Mouse (Mus musculus) heart, postnatal 36 days (tissue): ENCODE results near the gene Itk. TPM values are rescaled to one million over a fixed set of nuclear protein-coding genes. Genes with fewer than 3 reads are reported as not detected.
A peak's percentile ranks its signal among the peaks of the same experiment; 100 is the strongest.

Experiments used
- DNase-seq, 2 experiments: peaks; one replicate each; pipeline ENCODE4 v3.0.0; 2021 to 2022
- intact Hi-C: fragments of 180-260 bp; cut with DNase I; formaldehyde crosslinking; loops from one replicate; pipeline ENCODE4 v1.15.1; 2025
- total RNA-seq, 2 experiments: library from RNA; stranded (reverse); gene quantifications; 2 replicates each; pipeline ENCODE4 v1.2.3; 2021

Gene Itk
- total RNA-seq, 2 experiments from 2014 or later, result 0.16 to 0.31 TPM

DNA sequence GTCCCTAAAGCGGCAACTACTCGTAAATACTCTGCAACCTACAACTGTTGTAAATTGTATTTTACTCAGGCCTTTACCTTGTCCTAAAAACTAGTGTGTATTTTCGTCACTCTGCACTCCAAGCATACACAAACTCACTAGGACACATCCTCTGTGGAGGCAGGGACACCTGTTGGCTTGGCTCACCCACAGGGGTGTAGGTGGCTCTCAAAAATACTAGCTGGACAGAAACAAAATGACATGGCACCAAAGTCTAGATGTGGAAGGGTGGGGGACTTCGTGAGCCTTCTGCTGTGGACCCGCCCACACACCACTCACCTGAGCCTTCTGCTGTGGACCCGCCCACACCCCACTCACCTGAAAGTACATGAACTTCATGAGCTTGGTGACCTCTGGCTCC lies 105.5 kb downstream of the Itk start:
- DNase-seq, result no peak

DNA sequence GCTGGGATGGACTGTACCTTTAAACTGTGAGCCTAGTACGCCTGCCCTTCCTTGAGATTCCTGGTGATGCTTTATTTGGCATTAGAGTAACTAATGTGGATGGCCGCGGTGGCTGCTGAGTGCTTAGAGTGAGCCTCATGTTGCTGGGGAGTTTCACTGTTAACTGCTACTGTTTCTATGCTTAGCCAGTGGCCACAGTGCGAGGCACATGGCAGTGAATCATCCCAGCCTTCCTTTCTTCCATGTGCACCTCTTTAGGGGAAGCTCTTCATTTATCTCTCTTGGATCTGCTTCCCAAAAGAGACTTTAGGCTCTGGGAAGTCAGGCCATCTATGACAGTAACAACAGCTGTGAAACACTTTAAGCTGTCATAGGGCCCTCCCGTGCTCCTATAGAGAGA lies 106.7 kb downstream of the Itk start:
- intact Hi-C loops, result no loop called here
- DNase-seq, result no peak

More for the DNA sequence above, 105.5 kb downstream of the Itk start:
- intact Hi-C loops, result no loop called here

DNA sequence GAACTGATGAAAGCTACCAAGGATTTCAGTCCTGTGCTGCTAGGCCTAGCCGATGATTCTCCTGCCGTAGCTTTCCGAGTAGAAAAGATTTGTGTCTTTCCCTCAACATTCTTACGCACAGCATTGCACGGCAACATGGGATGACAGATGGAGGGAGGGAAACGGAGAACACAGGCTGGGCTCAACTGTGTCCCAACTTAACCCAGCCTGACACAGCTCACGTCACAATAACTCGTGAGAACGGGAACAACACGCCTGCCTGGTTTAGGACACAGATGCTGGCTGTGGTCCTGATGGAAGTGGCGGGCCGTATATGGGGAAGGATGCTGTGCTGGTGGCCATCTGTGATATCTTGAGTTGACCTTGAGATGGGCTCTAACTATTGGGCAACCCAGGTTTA lies 110.6 kb downstream of the Itk start:
- intact Hi-C loops, result no loop called here
- DNase-seq, result no peak

DNA sequence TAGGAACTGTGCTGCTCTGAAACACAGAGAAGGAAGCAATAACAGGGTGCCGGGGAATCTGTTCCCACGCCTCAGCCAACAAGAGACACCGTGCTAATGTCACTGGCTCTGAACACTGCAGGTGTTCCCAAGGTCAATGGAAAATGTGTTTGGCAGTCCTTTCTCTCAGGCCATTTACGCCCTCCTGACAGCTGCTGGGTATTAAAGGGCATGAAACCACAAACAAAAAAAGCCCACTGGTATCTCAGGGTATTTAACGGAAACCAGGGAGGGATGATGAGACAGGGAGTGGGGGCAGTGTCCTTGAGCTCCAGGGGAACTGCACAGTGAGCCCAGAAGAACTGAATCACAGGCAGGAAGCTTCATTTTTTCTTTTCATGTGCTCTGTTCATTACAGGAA lies 111.2 kb downstream of the Itk start:
- no peak for DNase-seq
- intact Hi-C loops, result no loop called here

DNA sequence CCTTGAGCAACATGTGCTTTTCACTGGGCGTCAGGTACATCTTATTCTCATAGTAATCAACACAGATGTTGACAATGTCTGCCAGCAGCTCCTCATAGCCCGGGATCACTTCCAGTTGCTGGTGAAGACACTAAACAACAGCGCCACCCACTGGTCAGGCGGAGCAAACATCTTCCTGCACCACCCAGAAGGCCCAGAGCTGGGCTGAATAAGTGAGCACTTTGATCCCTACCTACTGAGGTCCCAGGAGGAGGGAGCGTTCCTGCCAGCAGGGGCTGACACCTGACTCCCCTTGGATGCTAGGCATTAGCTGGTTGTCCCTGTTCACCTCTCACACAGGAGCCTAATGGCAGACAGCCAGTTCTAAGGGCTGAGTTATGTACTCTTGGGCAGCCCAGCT lies 112.5 kb downstream of the Itk start:
- peak; percentile 20 to 35 for DNase-seq
- intact Hi-C loops, result no loop called here

DNA sequence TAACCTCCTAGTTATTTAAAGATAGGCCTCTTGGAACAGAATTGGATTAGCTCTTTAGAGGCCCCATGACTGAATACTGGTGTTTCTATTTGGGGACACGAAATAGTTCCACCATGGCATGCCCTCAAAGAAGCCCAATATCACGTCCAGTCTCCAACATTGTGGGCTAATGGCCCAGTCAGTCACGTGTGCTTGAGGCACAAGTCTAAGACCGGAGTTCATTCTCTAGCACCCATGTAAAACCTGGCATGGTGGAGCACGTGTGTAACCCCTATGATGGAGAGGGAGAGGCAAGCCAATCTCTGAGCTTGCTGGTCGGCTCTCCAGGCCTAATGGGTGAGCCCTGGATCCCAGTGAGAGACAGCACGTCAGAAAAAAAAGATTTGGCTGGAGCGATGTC lies 113.1 kb downstream of the Itk start:
- no peak for DNase-seq
- intact Hi-C loops, result no loop called here

DNA sequence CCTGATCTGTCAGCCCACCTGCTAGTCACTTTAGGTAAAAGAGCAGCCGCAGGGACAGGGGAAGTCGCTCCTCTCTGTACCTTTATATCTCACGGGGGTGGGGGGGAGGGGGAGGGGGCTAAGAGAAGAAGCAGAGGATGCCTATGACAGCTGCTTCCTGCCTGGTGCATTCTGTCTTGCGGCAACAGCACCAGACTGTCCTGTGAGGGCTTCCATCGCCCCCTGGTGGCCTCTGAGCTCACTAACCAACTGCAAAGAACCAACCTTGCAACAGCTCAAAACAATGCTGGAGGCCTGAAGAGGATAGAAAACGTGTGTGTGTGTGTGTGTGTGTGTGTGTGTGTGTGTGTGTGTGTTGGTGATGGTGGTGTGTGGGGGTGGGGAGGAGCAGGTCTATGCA lies 114.0 kb downstream of the Itk start:
- peak; percentile 65 to 76 for DNase-seq
- intact Hi-C loops, result no loop called here

Other genes starting within 250 kb of the Itk start
- gene Nipal4, start 223.0 kb downstream of the Itk start, total RNA-seq, result under 1 TPM; 0.08 to 0.11 TPM
- gene Fndc9, start 154.0 kb downstream of the Itk start, total RNA-seq, result not detected
- gene Cyfip2, start 76.7 kb downstream of the Itk start, total RNA-seq, result 10 to 100 TPM; 61.9 to 65.1 TPM
- not detected for gene Fam71b, start 7.0 kb upstream of the Itk start, total RNA-seq
- 10 to 100 TPM; 14.7 to 15.4 TPM for gene Med7, start 47.4 kb upstream of the Itk start, total RNA-seq
- gene Havcr2, start 65.4 kb upstream of the Itk start, total RNA-seq, result under 1 TPM; 0.28 to 0.57 TPM
- gene Gm12169, start 134.7 kb upstream of the Itk start, total RNA-seq, result not detected
- not detected for gene BC053393, start 182.0 kb upstream of the Itk start, total RNA-seq
- gene Dppa1, start 239.7 kb upstream of the Itk start, total RNA-seq, result not detected